Mouse (Mus musculus) hindbrain, embryonic 15.5 days (tissue): ENCODE measurements around the gene Gm11733. TPM values are rescaled to one million over a fixed set of nuclear protein-coding genes. Genes with fewer than 3 reads are reported as not detected.
"Not testable (repeated sequence)": the region's sequence is repeated elsewhere in the genome, so short reads cannot be mapped to it uniquely, and the experiment has no call there.

Experiments used
- ATAC-seq: fragments of 200-750 bp; cut with Nextera tagmentation; 2 replicates; pipeline ENCODE4 v1.8.0; 2017; ENCODE audit warnings: low read depth, moderate number of reproducible peaks, moderate TSS enrichment; ENCODE audit not compliant: low FRiP score
- H3K27ac ChIP-seq: fragments of 300-500 bp; sonication (generic); replicated peaks from 2 replicates; pipeline ENCODE4 v1.5.1; 2015; ENCODE audit warnings: mild to moderate bottlenecking, inconsistent platforms
- H3K27me3 ChIP-seq: fragments of 300-500 bp; sonication (generic); 2 replicates; pipeline ENCODE4 v1.6.1; 2015; ENCODE audit warnings: control low read depth, inconsistent platforms
- H3K36me3 ChIP-seq: fragments of 300-500 bp; sonication (generic); 2 replicates; pipeline ENCODE4 v1.6.1; 2015; ENCODE audit warnings: control low read depth, inconsistent platforms
- H3K4me1 ChIP-seq: fragments of 300-500 bp; sonication (generic); replicated peaks from 2 replicates; pipeline ENCODE4 v1.6.1; 2015; ENCODE audit warnings: control low read depth, inconsistent platforms
- H3K4me2 ChIP-seq: fragments of 300-500 bp; sonication (generic); 2 replicates; pipeline ENCODE4 v1.6.1; 2015; ENCODE audit warnings: moderate library complexity, mild to moderate bottlenecking, inconsistent platforms
- H3K4me3 ChIP-seq: fragments of 300-500 bp; sonication (generic); 2 replicates; pipeline ENCODE4 v1.5.1; 2015; ENCODE audit warnings: mild to moderate bottlenecking, inconsistent platforms
- H3K9ac ChIP-seq: fragments of 300-500 bp; sonication (generic); 2 replicates; pipeline ENCODE4 v1.6.1; 2015; ENCODE audit warnings: inconsistent platforms
- H3K9me3 ChIP-seq: fragments of 300-500 bp; sonication (generic); 2 replicates; pipeline ENCODE4 v1.6.1; 2016; ENCODE audit warnings: control low read depth, inconsistent platforms
- WGBS: fragments of 180-500 bp; shearing (Covaris S2); methylation state at CpG from one replicate; pipeline ENCODE4 v1.1.7; 2015; 5-methylcytosine and 5-hydroxymethylcytosine counted together
- polyA plus RNA-seq: library from polyadenylated mRNA; unstranded; fragments of >200 nt; fragmentation: Nextera tagmentation; extraction: Ambion mirVana; gene quantifications from 2 replicates; pipeline ENCODE4 v1.2.1, GENCODE M21; 2015

Gene Gm11733
- not detected in 2 replicates for polyA plus RNA-seq

DNA sequence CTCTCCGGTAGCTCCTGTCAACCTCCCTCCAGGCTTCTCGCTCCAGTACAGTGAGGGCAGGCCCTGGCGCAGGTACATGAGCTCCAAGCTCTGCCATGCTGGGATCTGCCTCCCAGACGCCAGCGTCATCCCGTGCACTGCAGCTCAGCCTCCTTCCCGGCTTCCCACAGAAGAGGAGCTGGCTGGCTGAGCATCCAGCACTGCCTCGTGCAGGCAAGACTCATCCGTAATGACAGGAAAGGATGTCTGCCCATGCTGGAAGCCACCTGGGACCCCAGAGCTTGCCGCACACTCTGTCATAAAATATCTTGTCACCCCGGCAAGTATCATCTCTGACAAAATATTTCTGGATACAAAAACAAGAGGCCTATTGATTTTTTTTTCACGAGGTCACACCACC lies at the start of gene Gm11733:
Gm11733 (plus strand) TSS at position 171 of the 400 bp plus-strand sequence.
- H3K9ac ChIP-seq: no peak within 1 kb of the TSS
- peaks cover 56% of the 10 kb centered on the region for H3K4me1 ChIP-seq

DNA sequence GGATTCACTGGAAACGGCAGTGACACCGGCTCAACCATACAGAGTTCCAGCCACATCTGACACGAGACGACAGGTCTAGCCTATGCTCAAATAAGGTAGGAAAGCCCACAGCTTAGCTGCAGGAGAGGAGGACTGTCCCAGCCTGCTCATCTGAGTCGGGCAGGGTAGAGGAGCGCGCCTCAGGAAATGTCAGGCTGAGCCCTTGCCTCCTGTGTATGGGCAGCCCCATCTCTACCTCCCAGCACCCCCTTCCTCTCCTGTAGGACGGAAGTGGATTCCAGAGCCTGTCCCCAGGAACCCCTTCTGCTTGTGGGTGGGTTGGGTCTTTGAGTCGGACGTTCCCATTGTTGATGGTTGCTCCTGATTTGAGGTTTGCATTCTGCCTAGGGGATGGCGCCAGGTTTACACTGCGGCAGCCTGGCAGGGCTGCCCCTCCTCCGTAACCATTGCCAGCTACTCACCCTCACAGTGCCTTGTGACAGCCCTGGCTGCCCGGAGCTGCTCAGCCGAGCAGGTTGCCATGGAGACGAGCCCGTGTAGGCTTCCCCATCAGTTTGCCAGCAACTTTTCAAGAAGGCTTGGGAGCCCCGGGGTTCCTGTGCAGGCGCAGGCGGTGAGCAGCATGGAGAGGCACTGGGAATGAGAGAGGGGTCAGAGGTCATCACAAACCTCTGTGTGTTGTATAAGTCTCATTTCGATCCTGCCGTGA lies 47.6 kb upstream of the Gm11733 start:
- H3K4me2 ChIP-seq: peak overlapping the region; percentile 44
- 15% methylated on average over 22 of the region's 22 CpGs for WGBS
- peak overlapping the region; percentile 76 for H3K27ac ChIP-seq
- H3K9me3 ChIP-seq: no peaks in the 10 kb centered on the region
- ATAC-seq: peak; percentile 93
- no peaks in the 10 kb centered on the region for H3K27me3 ChIP-seq
- H3K4me1 ChIP-seq: peaks cover 55% of the 10 kb centered on the region
- no peaks in the 10 kb centered on the region for H3K36me3 ChIP-seq
- H3K9ac ChIP-seq: 0 out of 2 replicates have a peak overlapping the region, but pooled peaks have one; percentile 12
- 0 out of 2 replicates have a peak overlapping the region, but pooled peaks have one; percentile 2 for H3K4me3 ChIP-seq

More for the DNA sequence above, at the start of gene Gm11733:
- Histone ChIP-seq H3K27me3 (0 out of 2 replicates have a peak, but pooled peaks cover 5% of the 10 kb centered on the region), H3K4me3 (no peak within 1 kb of the TSS; the same call in 1 of the 2 replicates), H3K9me3 (no peaks in the 10 kb centered on the region), H3K36me3 (no peaks in the 10 kb centered on the region), H3K4me2 (peak within 1 kb of the TSS; percentile 52), H3K27ac (peak within 1 kb of the TSS; percentile 88)
- WGBS: 11% methylated on average over 12 of the region's 12 CpGs
- peak; percentile 63; the same call in 1 of the 2 replicates for ATAC-seq

DNA sequence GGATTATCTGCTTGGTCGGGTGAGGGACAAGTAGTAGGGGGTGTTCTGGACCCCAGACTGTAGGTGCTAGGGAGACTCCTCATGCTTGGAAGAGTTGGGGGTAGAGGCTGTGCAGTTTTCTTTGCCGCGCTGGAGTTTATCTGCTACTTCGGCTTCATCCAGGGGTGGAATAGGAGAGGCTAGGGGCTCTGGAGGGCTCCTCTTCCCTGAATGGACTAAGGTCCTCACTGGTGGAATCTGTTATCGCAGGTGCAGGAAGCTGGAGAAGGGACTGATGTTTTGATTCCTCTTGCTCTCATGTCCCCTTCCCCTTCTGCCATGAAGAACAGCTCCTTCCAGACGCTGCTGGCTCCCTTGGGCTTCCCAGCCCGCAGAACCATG lies 47.1 kb upstream of the Gm11733 start:
- H3K4me1 ChIP-seq: peaks cover 55% of the 10 kb centered on the region
- 14% methylated on average over 7 of the region's 7 CpGs for WGBS
- H3K36me3 ChIP-seq: no peaks in the 10 kb centered on the region
- H3K27ac ChIP-seq: peak overlapping the region; percentile 76
- 0 out of 2 replicates have a peak, but pooled peaks have one; percentile 2 for ATAC-seq
- no peaks in the 10 kb centered on the region for H3K9me3 ChIP-seq
- H3K4me3 ChIP-seq: 0 out of 2 replicates have a peak overlapping the region, but pooled peaks have one; percentile 2
- no peaks in the 10 kb centered on the region for H3K27me3 ChIP-seq
- no peak overlapping the region for H3K9ac ChIP-seq
- peak overlapping the region; percentile 44 for H3K4me2 ChIP-seq

DNA sequence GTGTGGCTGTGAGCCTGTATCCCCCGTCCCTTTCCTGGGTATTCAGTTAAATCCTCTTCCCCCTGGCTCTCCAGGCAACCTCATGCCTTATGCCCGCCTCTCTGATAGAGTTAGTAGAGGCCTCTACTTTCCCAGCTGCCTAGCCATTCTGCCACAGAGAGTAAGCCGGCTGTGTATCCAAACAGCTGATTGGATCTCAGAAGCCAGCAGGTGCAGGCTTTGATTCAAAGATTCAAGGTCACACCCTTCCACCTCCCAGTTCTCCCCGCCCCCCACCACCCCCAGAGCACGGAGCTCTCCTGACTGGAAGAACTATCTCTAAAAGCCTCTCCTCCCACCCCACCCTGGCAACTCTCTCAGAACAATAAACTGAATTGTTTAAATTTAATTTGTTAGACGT lies 45.8 kb upstream of the Gm11733 start:
- H3K9me3 ChIP-seq: no peaks in the 10 kb centered on the region
- no peak overlapping the region for H3K4me3 ChIP-seq
- 29% methylated on average over 6 of the region's 6 CpGs for WGBS
- no peak overlapping the region for H3K4me2 ChIP-seq
- ATAC-seq: no peak
- H3K27ac ChIP-seq: peak overlapping the region; percentile 76; the same call in 1 of the 2 replicates
- peaks cover 55% of the 10 kb centered on the region for H3K4me1 ChIP-seq
- H3K27me3 ChIP-seq: no peaks in the 10 kb centered on the region
- no peaks in the 10 kb centered on the region for H3K36me3 ChIP-seq
- no peak overlapping the region for H3K9ac ChIP-seq

DNA sequence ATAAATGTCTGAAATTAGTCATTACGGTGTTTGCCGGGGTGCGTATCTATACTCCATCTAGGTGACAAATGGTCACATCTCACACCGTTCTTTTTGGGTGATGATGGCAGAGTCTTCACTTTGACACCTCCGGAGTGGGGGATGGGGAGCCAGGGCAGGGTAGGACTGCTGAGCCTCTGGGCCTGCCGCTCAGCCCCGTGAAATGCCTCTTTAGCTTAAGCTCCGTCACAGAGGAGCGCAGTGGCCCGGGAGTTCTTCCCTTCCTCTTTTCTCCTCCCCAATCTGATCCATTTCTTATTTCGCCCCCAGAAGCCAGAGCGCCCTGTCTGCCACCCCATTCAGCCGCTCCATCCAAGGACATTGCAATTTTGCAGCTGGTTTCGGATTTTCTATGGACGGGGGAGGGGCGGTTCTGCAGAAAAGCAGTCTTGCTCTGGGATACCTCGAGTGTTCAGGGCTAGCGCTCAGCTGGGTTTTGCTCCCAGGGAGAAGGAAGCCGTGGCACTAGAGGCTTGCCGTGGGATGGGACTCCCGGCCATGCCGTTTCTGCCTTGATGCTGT lies 43.2 kb upstream of the Gm11733 start:
- WGBS: 15% methylated on average over 22 of the region's 22 CpGs
- Histone ChIP-seq H3K9me3 (no peaks in the 10 kb centered on the region), H3K36me3 (no peaks in the 10 kb centered on the region), H3K9ac (no peak overlapping the region), H3K4me2 (peak overlapping the region; percentile 32), H3K4me1 (peaks cover 51% of the 10 kb centered on the region), H3K4me3 (no peak overlapping the region), H3K27ac (peak overlapping the region; percentile 49; the same call in 1 of the 2 replicates), H3K27me3 (no peaks in the 10 kb centered on the region)
- no peak for ATAC-seq

DNA sequence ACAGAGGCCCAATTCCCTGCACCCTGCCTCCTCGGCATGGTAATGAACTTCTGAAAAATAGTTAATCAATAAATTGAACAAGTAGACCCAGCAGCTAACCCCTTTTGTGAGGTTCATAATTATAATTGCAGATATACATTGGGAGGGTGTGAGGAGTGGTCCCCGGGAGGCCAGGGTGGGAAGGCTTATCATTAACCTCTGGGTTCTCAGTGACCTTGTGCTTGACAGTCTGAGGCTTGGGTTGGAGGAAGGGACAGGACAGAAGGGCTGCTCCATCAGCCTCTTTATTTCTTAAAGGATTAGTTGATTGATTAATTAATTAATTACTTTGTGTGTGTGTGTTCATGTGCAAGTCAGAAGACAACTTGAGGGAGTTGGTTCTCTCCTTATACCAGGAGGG lies 40.1 kb upstream of the Gm11733 start:
- Histone ChIP-seq H3K9me3 (no peaks in the 10 kb centered on the region), H3K27ac (no peak overlapping the region), H3K4me3 (no peak overlapping the region), H3K4me1 (peaks cover 22% of the 10 kb centered on the region), H3K36me3 (no peaks in the 10 kb centered on the region), H3K4me2 (no peak overlapping the region), H3K27me3 (no peaks in the 10 kb centered on the region), H3K9ac (no peak overlapping the region)
- 48% methylated on average over 2 of the region's 2 CpGs for WGBS
- no peak for ATAC-seq

DNA sequence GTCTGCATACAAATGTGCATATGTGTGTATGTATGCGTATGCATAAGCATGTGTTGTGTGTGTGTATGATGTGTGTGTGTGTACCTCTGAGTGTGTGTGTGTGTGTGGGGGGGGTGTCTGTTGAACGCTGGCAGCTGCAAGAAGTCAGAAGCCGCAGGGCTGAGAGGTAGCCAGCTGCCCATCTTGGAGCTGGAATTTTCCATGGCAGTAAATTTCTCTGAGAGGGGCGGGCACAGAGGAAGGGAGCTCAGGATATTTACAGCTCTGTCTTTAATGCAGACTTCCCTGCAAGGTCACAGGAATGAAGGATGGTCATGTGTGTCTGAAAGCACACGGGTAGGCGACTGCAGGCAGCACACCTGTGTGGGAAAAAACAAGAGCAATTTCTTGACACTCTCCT lies 38.5 kb upstream of the Gm11733 start:
- Histone ChIP-seq H3K27me3 (no peaks in the 10 kb centered on the region), H3K4me1 (peaks cover 9% of the 10 kb centered on the region), H3K27ac (no peak overlapping the region), H3K4me3 (no peak overlapping the region), H3K9ac (no peak overlapping the region), H3K4me2 (no peak overlapping the region), H3K36me3 (no peaks in the 10 kb centered on the region), H3K9me3 (no peaks in the 10 kb centered on the region)
- ATAC-seq: no peak
- WGBS: 43% methylated on average over 6 of the region's 6 CpGs

DNA sequence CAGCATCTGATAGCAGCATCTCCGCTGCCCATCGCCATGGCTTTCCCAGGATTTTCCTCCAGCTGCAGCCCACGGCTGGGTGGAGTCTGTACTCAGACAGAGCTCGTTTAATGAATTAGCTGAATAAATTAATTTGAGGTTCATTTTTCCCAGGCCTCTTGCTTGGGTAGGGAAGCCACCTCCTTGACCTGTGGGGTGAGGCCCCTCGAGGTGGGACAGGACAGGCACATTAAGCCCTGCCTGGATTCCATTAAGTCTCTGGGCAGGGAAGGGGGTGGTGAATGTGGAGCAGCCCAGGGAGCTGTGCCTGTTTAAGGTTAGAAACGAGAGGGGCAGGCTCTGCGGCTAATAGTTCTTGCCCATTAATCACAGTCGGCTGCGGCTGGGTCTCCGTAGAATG lies 30.1 kb upstream of the Gm11733 start:
- Histone ChIP-seq H3K36me3 (no peaks in the 10 kb centered on the region), H3K4me2 (no peak overlapping the region), H3K9me3 (no peaks in the 10 kb centered on the region), H3K27me3 (0 out of 2 replicates have a peak, but pooled peaks cover 5% of the 10 kb centered on the region), H3K27ac (no peak overlapping the region), H3K4me3 (no peak overlapping the region), H3K9ac (no peak overlapping the region), H3K4me1 (peaks cover 12% of the 10 kb centered on the region)
- 12% methylated on average over 10 of the region's 10 CpGs for WGBS
- ATAC-seq: peak; percentile 45; the same call in 1 of the 2 replicates

DNA sequence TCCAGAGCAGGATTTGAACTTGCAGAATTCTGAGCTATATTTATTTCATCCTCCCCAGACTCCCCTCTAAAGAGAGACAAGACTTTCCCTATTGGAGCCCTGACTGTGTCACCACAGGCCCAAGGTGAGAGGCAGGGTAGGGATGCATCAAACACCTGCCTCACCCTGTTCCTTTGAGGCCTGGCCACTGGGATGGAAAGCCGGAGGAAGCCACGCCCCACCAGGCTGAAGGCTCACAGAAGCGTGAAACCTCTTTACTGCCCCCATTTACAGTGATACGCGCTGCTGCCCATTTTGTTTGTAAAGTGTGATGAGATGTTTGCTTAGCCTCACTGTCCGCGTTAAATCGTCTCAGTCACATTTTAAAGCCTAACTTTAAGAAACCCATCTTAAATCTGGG lies 25.0 kb upstream of the Gm11733 start:
- Histone ChIP-seq H3K4me3 (no peak overlapping the region), H3K4me2 (no peak overlapping the region), H3K9ac (no peak overlapping the region), H3K27me3 (0 out of 2 replicates have a peak, but pooled peaks cover 8% of the 10 kb centered on the region), H3K9me3 (no peaks in the 10 kb centered on the region), H3K36me3 (no peaks in the 10 kb centered on the region), H3K4me1 (peaks cover 28% of the 10 kb centered on the region), H3K27ac (no peak overlapping the region)
- ATAC-seq: no peak
- 10% methylated on average over 8 of the region's 8 CpGs for WGBS

DNA sequence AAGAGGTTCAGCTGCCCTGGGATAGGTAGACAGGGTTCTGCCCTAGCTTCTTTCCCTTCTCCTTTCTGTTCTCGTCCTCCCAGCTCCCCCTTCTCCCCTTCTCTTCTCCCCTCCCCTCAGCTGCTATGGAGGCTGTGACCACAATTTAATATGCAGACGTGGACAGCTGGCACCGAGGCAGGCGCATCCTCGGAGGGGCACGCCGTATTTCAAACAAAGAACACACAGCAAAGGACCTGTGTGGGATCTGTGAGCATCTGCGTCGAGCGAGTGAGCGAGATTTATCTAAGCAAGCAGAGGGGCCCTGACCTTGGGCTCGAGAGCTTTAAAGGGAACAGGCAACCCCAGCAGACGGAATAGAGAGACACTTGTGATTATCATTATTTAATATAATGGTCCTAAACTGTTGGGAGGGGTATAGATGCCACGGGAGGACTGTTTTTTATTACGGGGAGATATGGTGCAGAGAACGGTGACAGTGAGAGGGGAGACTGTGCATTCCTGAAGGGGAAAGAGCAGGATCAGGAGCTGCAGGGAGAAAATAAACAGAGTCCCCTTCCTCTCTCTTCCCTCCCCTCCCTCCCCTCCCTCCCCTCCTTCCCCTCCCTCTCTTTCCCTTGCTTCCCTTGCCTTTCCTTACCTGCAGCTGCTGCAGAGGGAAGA lies 21.8 kb upstream of the Gm11733 start:
- Histone ChIP-seq H3K9ac (no peak overlapping the region), H3K4me1 (peaks cover 46% of the 10 kb centered on the region), H3K4me3 (no peak overlapping the region), H3K9me3 (no peaks in the 10 kb centered on the region), H3K27me3 (0 out of 2 replicates have a peak, but pooled peaks cover 5% of the 10 kb centered on the region), H3K4me2 (peak overlapping the region; percentile 27; the same call in 1 of the 2 replicates), H3K27ac (peak overlapping the region; percentile 86), H3K36me3 (no peaks in the 10 kb centered on the region)
- WGBS: 2% methylated on average over 16 of the region's 16 CpGs
- peak; percentile 58; the same call in 1 of the 2 replicates for ATAC-seq

DNA sequence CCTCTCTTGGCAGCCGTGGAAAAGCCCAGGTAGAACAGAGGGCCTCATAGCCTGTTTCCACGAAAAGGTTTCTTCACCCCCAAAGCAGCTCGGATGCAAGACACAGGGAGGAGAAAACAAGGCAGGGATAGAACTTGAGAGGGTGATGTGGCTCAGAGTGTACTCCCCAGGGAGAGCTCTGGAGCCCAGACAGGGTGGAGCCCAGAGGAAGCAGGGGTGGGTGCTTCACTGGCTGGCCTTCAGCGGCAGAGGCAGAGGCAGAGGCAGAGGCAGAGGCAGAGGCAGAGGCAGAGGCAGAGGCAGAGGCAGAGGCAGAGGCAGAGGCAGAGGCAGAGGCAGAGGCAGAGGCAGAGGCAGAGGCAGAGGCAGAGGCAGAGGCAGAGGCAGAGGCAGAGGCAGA lies 20.8 kb upstream of the Gm11733 start:
- ATAC-seq, H3K4me3 ChIP-seq, H3K27me3 ChIP-seq, H3K9ac ChIP-seq, H3K36me3 ChIP-seq, H3K4me2 ChIP-seq, H3K9me3 ChIP-seq: not testable (repeated sequence)
- Histone ChIP-seq H3K27ac (peak overlapping the region; percentile 86), H3K4me1 (peaks cover 52% of the 10 kb centered on the region)
- 85% methylated on average over 4 of the region's 4 CpGs for WGBS

DNA sequence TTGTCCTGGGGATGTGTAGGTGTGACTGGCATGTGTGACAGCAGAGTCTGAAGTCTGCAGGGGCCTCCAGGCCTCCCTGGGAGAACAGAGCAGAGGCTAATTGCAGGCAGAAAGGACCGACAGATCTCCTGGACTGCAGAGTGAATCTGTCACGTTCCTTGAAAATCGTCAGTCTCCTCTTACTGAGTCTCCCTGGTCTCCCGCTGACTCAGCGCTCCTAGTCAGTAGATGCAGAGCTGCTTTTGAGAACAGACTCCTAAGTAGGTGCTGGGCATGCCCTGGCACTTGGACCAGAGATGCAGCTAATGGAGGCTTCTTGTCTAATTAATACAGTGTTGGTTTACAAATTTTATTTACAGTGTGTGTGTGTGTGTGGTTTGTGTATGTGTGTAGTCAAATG lies 17.9 kb upstream of the Gm11733 start:
- Histone ChIP-seq H3K36me3 (no peaks in the 10 kb centered on the region), H3K9me3 (no peaks in the 10 kb centered on the region), H3K4me1 (peaks cover 65% of the 10 kb centered on the region), H3K27me3 (0 out of 2 replicates have a peak, but pooled peaks cover 5% of the 10 kb centered on the region), H3K4me3 (no peak overlapping the region), H3K27ac (no peak overlapping the region), H3K9ac (no peak overlapping the region), H3K4me2 (no peak overlapping the region)
- ATAC-seq: no peak
- 22% methylated on average over 5 of the region's 5 CpGs for WGBS
